Mouse (Mus musculus): ENCODE results near the gene Ankrd28.
"Not testable (repeated sequence)": the region's sequence is repeated elsewhere in the genome, so short reads cannot be mapped to it uniquely, and the experiment has no call there.

Ankrd28 gene

GRCm38 (mm10) chr14:31793979-31794775 is 36.3 kb downstream of the Ankrd28 start:
- no peak for DNase-seq (ENCODE audit: low read depth, low spot score)

- no peak for DNase-seq (ENCODE audit: low read depth, low spot score)
Observed at GRCm38 (mm10) chr14:31790797-31791196, 39.7 kb downstream of the Ankrd28 start.

GRCm38 (mm10) chr14:31786906-31787305 is 43.5 kb downstream of the Ankrd28 start:
- DNase-seq (ENCODE audit: low read depth, low spot score): no peak

- no peak for DNase-seq (ENCODE audit: low read depth, low spot score)
Observed at GRCm38 (mm10) chr14:31785681-31786080, 44.8 kb downstream of the Ankrd28 start.

- DNase-seq (ENCODE audit: low read depth, low spot score): no peak
Observed at GRCm38 (mm10) chr14:31784975-31785374, 45.5 kb downstream of the Ankrd28 start.

- DNase-seq (ENCODE audit: low read depth, low spot score): no peak
Observed at GRCm38 (mm10) chr14:31781309-31782049, 49.0 kb downstream of the Ankrd28 start.

GRCm38 (mm10) chr14:31780412-31781233 is 49.8 kb downstream of the Ankrd28 start:
- no peak for DNase-seq (ENCODE audit: low read depth, low spot score)

- DNase-seq (ENCODE audit: low read depth, low spot score): no peak
Observed at GRCm38 (mm10) chr14:31773518-31773917, 56.9 kb downstream of the Ankrd28 start.

- DNase-seq (ENCODE audit: low read depth, low spot score): no peak
Observed at GRCm38 (mm10) chr14:31772251-31772650, 58.2 kb downstream of the Ankrd28 start.

GRCm38 (mm10) chr14:31768531-31768930 is 61.9 kb downstream of the Ankrd28 start:
- DNase-seq (ENCODE audit: low read depth, low spot score): no peak

GRCm38 (mm10) chr14:31764083-31764482 is 66.4 kb downstream of the Ankrd28 start:
- DNase-seq (ENCODE audit: low read depth, low spot score): no peak

- DNase-seq (ENCODE audit: low read depth, low spot score): no peak
Observed at GRCm38 (mm10) chr14:31761727-31762126, 68.7 kb downstream of the Ankrd28 start.

- no peak for DNase-seq (ENCODE audit: low read depth, low spot score)
Observed at GRCm38 (mm10) chr14:31759195-31759594, 71.3 kb downstream of the Ankrd28 start.

GRCm38 (mm10) chr14:31758410-31758809 is 72.0 kb downstream of the Ankrd28 start:
- DNase-seq (ENCODE audit: low read depth, low spot score): not testable (repeated sequence)

GRCm38 (mm10) chr14:31748239-31748873 is 82.1 kb downstream of the Ankrd28 start:
- no peak for DNase-seq (ENCODE audit: low read depth, low spot score)

GRCm38 (mm10) chr14:31742523-31742922 is 87.9 kb downstream of the Ankrd28 start:
- no peak for DNase-seq (ENCODE audit: low read depth, low spot score)

- DNase-seq (ENCODE audit: low read depth, low spot score): no peak
Observed at GRCm38 (mm10) chr14:31734811-31735210, 95.6 kb downstream of the Ankrd28 start.

- DNase-seq (ENCODE audit: low read depth, low spot score): no peak
Observed at GRCm38 (mm10) chr14:31727522-31727921, 102.9 kb downstream of the Ankrd28 start.

- DNase-seq (ENCODE audit: low read depth, low spot score): no peak
Observed at GRCm38 (mm10) chr14:31722746-31723145, 107.7 kb downstream of the Ankrd28 start.

GRCm38 (mm10) chr14:31721256-31721655 is 109.2 kb downstream of the Ankrd28 start:
- no peak for DNase-seq (ENCODE audit: low read depth, low spot score)

GRCm38 (mm10) chr14:31718332-31718731 is 112.1 kb downstream of the Ankrd28 start:
- no peak for DNase-seq (ENCODE audit: low read depth, low spot score)

All from embryo, embryonic 11.5 days (tissue).